Mouse (Mus musculus) adrenal gland, adult (tissue): ENCODE measurements around the gene Ckb.
"Not testable (repeated sequence)": the region's sequence is repeated elsewhere in the genome, so short reads cannot be mapped to it uniquely, and the experiment has no call there.

Experiments used
- DNase-seq, 2 experiments: peaks; one replicate each; pipeline ENCODE4 v3.0.0; 2022 to 2023; ENCODE audit warnings: low spot score in 1 of 2; ENCODE audit not compliant: inconsistent age in 2 of 2

Ckb gene

DNA sequence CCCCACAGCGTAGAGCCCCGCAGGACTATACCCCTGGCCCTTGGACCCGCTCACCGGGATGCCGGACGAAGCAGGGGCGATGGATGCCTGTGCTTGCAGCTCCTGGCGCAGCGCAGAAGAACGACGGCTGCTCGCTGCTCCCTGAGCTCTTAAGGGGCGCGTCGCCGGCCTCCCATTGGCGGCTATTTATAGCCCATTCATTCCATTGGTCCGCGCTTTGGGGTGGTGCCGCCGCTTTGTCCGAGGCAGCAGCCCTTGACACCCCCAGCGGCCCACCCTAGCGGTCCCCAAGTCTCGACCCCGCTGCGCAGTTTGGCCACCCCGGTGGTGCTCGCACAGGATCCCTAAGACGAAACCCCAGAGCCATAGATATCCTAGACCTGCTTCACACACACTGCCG is at the start of gene Ckb:
Ckb (minus strand) TSS at position 163 of the 400 bp plus-strand sequence.
- peak; percentile 84 to 91 for DNase-seq

DNA sequence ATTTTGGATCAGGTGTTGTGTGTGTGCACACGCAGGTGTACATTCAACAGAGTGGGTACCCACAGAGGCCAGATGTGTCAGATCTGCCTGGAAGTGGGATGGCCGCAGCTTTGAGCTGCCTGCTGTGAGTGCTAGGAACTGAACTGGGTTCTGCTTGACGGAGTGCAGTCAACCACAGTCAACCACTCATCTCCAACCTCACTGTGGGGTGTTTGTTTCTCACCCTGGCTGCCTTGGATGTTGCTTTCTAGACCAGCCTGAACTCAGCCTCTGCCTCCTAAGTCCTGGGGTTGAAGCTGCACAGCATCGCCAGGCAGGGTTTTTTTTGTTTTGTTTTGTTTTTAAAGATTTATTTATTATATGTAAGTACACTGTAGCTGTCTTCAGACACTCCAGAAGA is 48.1 kb upstream of the Ckb start:
- DNase-seq = no peak

DNA sequence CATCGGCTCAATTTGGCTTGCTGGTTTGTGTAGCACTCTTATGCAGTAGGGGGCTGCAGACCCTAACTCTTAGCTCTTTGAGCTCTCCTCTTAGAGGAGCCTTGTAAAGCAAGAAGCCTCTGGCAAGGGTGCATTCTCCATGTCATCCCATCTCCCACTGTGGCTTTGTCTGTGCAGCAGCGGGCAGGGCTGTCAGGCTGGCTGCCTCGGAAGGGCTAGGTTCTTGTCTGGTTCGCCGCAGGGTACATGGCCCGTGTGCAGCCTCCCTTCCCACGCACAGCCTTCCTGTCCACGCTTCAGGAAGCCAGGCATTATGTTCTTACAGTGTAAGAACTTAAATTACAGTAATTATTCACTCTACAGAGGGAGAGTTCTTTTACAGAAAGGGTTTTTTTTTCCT is 46.5 kb upstream of the Ckb start:
- no peak for DNase-seq

DNA sequence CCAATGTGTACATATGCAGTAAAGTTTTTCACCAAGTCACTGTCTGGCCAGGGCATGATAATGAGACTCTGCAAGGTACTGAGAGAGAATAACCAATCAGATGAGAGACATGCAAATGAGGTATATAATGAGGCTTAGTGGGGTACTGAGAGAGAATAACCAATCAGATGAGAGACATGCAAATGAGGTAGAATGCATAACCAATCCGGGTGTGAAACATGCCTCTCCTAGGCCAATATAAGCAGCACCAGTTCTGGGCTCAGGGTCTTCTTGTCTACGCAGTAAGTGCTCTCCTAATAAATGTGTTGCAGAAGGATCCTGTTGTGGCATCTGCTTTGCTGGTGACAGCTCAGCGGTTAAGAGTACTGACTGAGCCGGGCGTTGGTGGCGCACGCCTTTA is 44.4 kb upstream of the Ckb start:
- DNase-seq = no peak

DNA sequence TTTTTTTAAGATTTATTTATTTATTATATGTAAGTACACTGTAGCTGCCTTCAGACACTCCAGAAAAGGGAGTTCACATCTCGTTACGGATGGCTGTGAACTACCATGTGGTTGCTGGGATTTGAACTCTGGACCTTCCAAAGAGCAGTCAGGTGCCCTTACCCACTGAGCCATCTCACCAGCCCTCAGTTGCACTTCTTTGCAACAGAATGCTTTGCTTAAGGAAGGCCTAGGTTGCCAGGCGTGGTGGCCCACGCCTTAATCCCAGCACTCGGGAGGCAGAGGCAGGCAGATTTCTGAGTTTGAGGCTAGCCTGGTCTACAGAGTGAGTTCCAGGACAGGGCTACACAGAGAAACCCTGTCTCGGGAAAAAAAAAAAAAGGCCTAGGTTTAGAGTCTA is 41.7 kb upstream of the Ckb start:
- not testable (repeated sequence) for DNase-seq

DNA sequence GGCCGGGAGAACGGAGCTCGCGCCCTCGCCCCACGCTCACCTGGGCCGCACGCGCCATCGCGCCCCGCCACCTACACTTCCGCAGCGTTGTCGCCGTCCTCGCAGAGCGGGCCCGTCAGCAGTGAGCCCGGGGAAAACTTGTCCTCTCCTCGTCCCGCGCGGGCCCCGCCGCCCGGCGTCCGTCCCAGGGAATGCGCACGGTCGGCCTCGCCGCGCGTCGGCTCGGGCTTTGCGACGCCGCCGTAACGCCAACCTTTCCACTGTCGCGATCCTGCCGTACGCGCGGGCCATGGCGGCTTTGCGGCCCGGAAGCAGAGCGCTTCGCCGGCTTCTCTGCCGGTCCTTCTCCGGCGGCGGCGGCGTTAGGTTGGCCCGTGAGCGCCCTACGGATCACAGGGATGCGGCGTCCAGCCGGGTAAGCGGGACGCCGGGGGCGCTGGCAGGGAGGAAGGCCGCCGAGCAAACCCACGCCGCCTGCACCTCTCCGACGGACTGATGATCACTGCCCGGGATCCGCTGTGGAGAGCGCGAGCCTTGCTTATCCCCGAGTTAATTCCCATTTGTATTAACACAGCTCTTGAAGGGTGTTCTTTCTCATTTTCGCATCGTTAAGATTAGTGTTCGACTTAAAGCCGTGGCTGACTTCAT is 41.0 kb upstream of the Ckb start, which contains the start of the genes Bag5 and Apopt1:
Bag5 (minus strand) TSS at position 254 of the 648 bp plus-strand sequence.
Apopt1 (plus strand) TSS at position 258 of the 648 bp plus-strand sequence.
- peak; percentile 94 to 97 for DNase-seq

DNA sequence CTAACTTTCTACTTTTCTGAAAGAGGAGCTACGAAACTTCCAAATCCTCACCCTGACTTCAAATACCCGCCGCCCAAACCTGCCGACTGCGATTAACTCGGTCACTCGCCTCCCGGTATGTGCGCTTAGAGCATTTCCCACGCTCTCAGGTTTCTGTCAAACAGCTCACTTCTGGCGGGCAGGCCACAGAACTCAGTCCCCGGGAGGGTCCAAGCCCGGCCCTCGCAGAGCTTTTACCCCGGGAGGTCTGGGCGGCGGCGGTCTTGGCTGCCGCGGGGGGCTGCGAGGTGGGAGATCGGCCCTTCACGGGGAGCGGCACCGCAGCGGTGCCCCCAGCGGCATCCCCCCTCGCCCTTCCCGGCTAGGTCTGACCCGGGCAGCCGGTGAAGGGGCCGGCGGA is 40.3 kb upstream of the Ckb start:
- peak; percentile 42 to 74 for DNase-seq

DNA sequence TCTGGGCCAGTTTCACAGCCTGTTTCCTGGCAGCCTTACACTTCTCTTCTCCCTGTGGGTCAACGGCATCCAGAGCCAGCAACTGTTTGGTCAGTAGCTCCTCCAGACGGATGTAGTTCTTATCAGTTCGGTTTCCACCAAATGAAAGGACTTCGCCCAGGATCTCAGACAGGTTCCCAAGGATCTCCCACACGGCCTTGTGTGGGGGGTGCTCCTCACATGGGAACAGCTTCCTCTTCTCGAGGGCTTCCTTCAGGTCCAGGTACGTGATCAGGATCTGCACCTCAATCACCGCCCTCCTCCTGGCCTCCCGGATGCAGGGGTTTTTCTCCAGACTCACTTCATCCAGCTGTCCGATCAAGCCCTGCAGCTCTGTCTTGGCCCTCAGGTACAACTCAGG is 38.0 kb upstream of the Ckb start:
- no peak for DNase-seq

DNA sequence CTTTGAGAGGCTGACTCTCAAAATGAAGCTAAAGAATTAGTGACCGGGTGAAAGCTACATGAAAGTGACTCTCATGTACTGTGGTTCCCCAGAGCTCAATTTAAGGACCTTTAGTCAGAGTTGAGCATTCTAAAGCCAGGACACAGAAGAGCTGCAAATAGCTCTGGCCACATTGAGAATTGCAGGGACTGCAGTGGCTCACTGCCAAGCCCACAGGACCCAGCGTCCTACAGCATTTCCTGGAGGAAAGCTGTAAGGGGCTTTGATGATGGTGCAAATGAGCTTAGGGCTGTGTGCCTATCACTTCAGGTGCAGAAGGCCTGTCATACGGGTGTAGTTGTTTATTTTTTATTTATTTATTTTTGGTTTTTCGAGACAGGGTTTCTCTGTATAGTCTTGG is 36.0 kb upstream of the Ckb start:
- DNase-seq = no peak

DNA sequence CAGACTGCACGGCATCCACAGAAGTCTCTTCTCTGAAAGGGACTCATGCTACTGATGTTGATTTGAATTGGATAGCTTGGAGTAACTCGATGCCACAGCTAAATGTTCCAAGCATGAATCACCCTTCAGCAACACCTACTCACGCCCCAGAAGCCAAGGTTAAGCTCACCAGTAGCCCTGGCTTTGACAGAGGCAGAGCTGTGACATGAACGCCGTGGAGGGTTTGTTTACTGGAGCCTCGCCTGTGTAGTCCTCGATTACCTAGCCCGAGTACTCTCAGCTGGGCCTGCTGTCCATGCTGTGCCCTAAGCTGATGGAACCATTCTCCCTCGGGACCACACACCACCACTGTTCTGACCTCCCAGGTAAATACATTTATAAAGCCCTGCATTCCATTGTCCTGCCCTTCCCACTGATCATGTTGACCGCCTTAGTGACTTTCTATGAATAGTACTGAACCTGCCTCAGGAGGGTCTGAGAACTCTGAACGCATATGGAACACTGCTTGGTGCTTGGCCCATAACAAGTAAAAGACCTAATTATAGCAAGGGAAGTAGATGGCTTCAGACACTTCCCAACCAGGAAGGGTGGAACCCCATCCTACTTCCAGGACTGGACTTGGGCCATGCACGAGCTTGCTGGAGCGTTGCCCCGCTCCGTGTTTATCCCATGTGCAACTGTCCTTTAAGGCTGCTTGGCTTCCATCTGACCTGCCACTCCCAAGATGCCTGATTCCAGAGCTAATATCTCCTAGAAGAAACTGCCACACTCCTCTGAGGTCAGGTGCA is 33.2 kb upstream of the Ckb start:
- peak; percentile 73 to 88 for DNase-seq

DNA sequence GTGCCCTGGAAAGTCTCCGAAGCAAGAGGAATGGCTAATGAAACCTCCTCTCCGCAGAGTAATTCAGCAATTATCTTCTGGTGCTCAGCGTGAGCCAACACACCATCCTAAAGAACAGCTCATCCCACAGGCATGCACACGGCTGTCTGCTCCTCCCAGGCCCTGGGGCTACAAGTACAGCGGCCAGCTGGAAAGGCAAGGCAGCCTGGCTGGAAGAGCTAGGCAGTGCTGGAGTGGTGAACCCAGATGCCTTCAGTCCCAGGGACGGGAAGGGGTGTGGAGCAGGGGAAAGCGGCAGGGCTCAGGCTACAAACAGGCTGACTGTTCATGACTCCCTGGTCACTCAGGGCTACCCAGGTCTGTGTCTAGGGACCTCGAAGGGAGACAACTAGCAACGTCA is 32.5 kb upstream of the Ckb start:
- DNase-seq = peak; percentile 65 to 77

DNA sequence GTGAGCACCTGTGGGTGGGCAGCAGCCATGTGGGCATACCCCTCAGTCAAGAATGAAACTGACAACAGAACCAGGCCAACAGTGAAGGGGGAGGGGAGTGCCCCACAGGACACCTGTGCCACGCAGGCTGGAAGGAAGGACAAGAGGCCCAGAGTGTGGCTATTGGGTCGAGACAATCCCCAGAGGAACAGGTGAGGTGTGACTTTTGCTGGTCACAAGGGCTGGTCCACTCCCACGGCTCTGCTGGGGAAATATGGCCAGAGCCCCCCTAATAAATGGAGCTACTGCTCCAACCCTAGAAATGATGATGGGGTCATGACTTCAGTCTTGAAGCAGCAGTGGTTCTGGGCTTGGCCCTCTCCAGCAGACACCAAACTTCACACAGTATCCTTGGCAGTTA is 31.2 kb upstream of the Ckb start:
- no peak for DNase-seq

DNA sequence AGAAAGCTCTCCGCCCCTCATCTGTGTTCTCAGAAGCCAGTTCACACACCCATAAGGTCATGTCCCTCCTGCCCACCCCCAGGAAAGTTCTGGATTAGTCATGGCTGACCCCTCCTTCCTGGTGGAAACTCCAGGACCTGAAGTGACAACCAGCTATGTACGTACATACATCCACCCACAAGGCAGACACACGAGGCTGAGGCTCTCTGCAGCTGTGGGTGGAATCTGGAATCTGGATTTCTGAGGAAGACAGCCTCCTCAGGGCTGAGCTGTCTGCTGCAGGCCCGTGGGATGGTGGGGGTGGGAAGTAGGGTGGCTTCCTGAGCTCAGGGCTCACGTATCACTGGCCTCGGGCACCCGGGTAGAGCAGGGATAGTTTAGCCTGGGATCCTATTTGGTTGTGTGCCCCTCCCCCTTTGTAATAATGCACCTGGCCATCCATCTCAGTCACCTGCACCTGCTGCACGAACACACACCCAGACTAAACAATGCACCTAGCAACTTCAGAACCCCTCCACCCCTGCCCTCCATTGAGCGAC is 28.9 kb upstream of the Ckb start:
- DNase-seq = no peak

DNA sequence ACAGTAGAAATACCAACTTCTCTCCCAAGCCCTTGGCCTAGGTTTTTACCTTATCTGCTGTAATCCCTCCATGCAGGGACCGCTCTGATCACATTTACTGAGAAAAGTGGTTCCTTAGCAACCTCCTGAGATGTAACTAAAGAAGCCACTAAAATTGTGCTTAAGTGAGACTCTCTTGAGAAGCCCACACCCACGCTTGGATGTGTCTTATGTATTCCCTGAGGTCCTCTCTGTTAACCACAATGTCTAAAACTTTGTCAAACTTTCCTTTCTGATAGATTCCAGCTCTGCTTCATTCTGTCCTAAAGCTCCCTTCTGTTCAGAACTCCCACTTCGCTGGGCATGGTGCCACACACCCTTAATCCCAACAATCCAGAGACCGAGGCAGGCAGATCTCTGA is 27.4 kb upstream of the Ckb start:
- no peak for DNase-seq

DNA sequence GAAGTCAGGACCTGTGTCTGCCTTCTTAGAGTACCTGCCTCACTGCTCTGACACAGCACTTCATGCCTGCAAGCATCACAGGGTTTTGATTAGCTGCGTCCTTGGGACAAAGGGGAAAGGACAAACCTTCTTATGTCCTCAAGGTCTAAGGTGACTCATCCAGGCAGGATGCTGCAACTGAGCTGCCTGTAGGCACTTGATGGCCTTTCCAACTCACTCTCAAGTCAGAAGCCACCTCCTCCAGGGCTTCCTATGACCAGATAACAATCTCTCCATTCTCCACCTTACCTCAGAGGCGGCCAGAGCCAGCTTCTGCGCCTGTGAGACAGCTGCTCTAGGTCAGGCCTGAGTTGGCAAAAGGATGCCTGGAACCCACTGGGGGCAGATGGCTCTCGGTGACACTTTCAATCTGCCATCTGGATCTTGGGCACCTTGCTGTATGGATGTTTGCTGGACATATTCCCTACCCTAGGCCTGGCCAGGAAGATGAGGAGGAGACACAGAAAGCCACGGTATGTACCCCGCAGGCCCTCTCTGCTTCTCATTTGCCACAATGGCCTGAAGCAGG is 26.3 kb upstream of the Ckb start:
- DNase-seq = peak; percentile 69 to 87

DNA sequence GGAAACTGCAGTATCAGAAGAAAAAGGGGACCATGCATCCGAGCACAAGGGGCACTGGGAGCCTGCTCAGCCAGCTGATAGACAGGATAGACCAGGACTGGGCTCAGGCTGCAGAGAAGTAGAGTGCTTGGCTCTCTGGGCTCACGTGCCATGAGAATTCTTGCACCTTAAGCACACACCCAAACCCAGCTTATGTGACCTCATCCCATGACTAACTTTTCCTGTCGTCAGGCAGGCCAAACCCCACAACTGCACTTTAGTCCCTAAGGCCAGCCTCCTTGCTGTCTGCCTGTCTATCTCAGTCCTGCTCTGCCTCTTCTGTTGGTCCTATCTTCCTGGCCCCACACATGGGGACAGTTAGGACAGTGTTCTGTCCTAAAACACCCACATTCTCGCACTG is 25.6 kb upstream of the Ckb start:
- DNase-seq = peak in 1 of 2 experiments; percentile 76

DNA sequence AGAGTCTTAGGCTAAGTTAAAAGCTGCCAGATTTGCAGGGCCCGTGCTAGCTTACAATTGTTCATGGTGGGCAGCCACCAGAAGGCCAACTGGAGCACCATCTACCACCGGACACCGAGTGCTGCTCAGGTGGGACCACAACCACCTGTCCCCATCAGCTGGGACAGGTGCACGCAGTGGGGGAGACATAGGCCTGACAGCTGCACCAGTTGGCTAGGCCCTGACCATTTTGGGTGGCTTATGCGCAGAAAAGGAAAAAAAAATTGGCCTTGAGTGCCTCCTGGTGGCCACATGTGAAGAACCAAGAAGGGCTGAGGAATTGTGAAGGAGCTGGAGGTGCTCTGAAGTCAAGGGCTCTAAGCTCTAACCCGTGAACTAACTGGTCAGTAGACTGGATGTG is 24.1 kb upstream of the Ckb start:
- peak; percentile 76 to 91 for DNase-seq

DNA sequence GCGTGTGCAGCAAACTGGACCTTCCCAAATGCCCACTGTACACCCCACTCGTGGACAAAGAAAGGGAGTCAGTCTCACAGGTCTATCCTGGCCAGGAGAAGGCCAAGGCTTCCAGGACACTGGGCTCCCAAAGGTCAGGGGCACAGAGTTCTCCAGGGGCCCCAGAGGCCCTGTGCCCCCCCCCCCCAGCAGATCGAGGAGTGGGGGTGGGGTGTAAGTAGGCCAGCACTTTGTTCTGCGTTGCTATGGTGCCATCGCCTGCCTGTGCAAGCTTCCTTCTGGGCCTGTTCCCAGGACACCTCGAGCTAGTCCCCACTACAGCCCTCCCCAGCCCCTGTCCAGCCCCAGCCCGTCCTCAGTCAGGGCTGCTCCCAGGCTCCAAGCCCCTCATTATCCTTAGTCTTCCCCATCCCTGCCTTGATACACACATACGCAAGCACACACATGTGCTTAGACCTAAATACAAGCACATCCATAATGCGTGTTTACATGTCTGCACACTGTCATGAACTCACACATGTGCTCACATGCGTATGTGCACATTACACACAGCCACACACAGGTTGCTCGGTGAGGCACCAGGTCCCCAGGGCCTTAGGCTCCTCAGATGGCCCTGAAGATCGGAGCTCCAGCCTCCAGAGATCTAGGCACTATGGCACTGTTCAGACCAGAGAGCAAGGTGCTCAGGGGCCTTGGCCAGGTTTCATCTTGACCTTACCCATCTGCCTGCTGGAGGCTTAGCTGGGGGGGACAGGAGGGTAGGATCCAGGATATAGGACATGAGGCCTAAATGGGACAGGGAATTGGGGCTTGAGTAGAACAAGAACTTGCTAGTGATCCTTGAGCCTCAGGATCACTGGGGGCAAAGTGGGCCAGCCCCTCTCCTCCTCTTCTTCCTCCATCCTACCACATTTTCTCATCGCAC is 23.0 kb upstream of the Ckb start:
- DNase-seq = peak; percentile 51 to 65

DNA sequence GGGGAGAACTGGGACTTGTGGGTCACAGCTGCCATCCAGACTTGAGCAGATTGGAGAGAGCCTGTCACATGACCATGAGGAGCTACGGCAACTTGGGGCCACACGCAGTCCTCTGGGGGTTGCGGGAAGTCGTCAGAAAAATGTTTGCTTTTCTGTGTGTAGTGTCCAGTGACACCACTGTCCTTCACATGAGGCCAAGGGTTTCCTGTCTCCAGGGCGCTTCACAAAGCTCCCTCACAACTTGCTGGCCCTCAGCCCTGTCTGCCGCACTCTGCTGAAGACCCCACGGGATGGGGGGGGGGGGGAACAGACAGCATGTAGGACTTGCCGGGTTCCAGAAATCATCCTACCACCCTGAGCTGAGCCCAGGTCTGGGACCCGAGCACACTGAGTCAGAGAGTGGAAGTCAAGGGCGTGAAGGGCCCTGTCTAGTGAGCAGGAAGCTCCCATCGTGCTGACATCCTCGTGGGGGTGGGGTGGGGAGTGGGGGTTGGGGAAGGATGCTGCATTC is 22.2 kb upstream of the Ckb start:
- peak; percentile 54 to 76 for DNase-seq
